Mouse (Mus musculus) heart, adult 2 months (tissue): ENCODE data around the gene 6820408C15Rik.
A peak's percentile ranks its signal among the peaks of the same experiment; 100 is the strongest.

Experiments
- CTCF ChIP-seq: fragments of 200-600 bp; IDR thresholded peaks from 2 replicates; pipeline ENCODE4 v1.8.1; 2022; ENCODE audit warnings: antibody characterized with exemption, mild to moderate bottlenecking, moderate library complexity
- EP300 ChIP-seq: fragments of 200-500 bp; IDR thresholded peaks from 2 replicates; pipeline ENCODE4 v1.6.1; 2011; ENCODE audit warnings: low read depth, low read length, control low read depth; ENCODE audit not compliant: insufficient read depth
- POLR2A ChIP-seq: fragments of 200-500 bp; IDR thresholded peaks from 2 replicates; pipeline ENCODE4 v1.6.1; 2011; ENCODE audit warnings: mild to moderate bottlenecking, low read depth, low read length, control low read depth; ENCODE audit not compliant: insufficient read depth

DNA sequence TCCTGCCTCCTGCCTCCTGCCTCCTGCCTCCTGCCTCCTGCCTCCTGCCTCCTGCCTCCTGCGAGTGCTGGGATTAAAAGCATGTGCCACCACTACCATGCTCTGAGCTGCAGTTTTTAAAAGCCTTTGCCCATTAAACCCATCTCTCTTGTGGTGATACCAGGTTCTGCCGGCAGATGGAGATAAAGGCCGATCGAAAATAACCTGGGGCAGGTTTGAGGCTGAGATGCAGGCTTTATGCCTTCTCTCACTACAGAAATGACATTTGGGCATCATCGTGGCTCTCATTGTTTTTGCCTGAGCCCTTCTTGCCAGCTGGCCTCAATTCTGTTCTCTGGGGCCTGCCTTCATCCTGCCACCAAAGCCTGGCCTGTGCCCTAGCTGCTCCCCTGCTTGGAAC, 34.9 kb downstream of the 6820408C15Rik start:
- TF ChIP-seq POLR2A (no peak), EP300 (no peak), CTCF (peak; percentile 67)
